8 mouse cellular contexts compared by ENCODE assay signal in genomic region chr9:90700236-90701179, GRCm38 (mm10).
DNase-seq lines count a peak whose midpoint lies in the region; ATAC-seq and TF ChIP-seq lines count a peak whose summit lies in the region.

No protein-coding gene starts in this region.

- H3K9me3 ChIP-seq in kidney, embryonic 16.5 days (ENCODE audit: low read length): no peaks in the 10 kb centered on the region
- no peaks in the 10 kb centered on the region for H3K9me3 ChIP-seq in midbrain, embryonic 11.5 days (ENCODE audit: control insufficient read depth, low read length)
- H3K9me3 ChIP-seq in heart, embryonic 11.5 days (replicated peaks; ENCODE audit: control insufficient read depth, low read length): no peaks in the 10 kb centered on the region

- H3K4me1 ChIP-seq in kidney, embryonic 16.5 days (ENCODE audit: insufficient read depth, low read length): no peaks in the 10 kb centered on the region
- peaks cover 6% of the 10 kb centered on the region; the same call in 1 of the 2 replicates for H3K4me1 ChIP-seq in midbrain, embryonic 11.5 days (ENCODE audit: control insufficient read depth, insufficient read depth, low read length)
- no peaks in the 10 kb centered on the region for H3K4me1 ChIP-seq in heart, embryonic 11.5 days (ENCODE audit: control insufficient read depth, insufficient read depth, low read length)
- no peaks in the 10 kb centered on the region for H3K4me1 ChIP-seq in thymus, adult 2 months (replicated peaks; ENCODE audit: control insufficient read depth, insufficient read depth, low read length)

- 0 out of 2 replicates have a peak, but pooled peaks have one; percentile 57 for ATAC-seq in kidney, embryonic 16.5 days (ENCODE audit: low FRiP score, low TSS enrichment)
- peak; percentile 83 for ATAC-seq in midbrain, embryonic 11.5 days (ENCODE audit: low FRiP score)
- ATAC-seq in heart, embryonic 11.5 days (replicated peaks; ENCODE audit: insufficient number of reproducible peaks, low FRiP score, low TSS enrichment): no peak

- no peak for TF ChIP-seq CTCF in thymus, adult 2 months (IDR thresholded peaks at IDR 0.05; ENCODE audit: borderline replicate concordance, control insufficient read depth, extremely low read depth, insufficient read depth, low read length, poor library complexity)

- H3K9ac ChIP-seq in kidney, embryonic 16.5 days (replicated peaks; ENCODE audit: low read length): no peak overlapping the region
- H3K9ac ChIP-seq in midbrain, embryonic 11.5 days (ENCODE audit: low read length): no peak overlapping the region
- H3K9ac ChIP-seq in heart, embryonic 11.5 days (ENCODE audit: low read depth, low read length): no peak overlapping the region

- WGBS in kidney, embryonic 16.5 days: 44% methylated on average over 7 of the region's 7 CpGs
- 11% methylated on average over 7 of the region's 7 CpGs for whole genome bisulfite sequencing in midbrain, embryonic 11.5 days
- WGBS in heart, embryonic 11.5 days (ENCODE audit: insufficient replicate concordance): 43% methylated on average over 7 of the region's 7 CpGs
- 56% methylated on average over 7 of the region's 7 CpGs for WGBS in thymus, adult 2 months

- H3K27ac ChIP-seq in kidney, embryonic 16.5 days (ENCODE audit: low read length): no peak overlapping the region
- no peak overlapping the region for H3K27ac ChIP-seq in midbrain, embryonic 11.5 days (ENCODE audit: low read depth, low read length)
- H3K27ac ChIP-seq in heart, embryonic 11.5 days (ENCODE audit: low read depth, low read length): no peak overlapping the region
- H3K27ac ChIP-seq in thymus, adult 2 months (ENCODE audit: control insufficient read depth, insufficient read depth, low read length): no peak overlapping the region

- no peaks in the 10 kb centered on the region for H3K36me3 ChIP-seq in kidney, embryonic 16.5 days (ENCODE audit: insufficient read depth, low read length)
- no peaks in the 10 kb centered on the region for H3K36me3 ChIP-seq in midbrain, embryonic 11.5 days (ENCODE audit: control insufficient read depth, insufficient read depth, low read length)
- no peaks in the 10 kb centered on the region for H3K36me3 ChIP-seq in heart, embryonic 11.5 days (ENCODE audit: control insufficient read depth, insufficient read depth, low read length)
- H3K36me3 ChIP-seq in thymus, adult 2 months (ENCODE audit: control insufficient read depth, insufficient read depth, low read length): no peaks in the 10 kb centered on the region

- H3K27me3 ChIP-seq in kidney, embryonic 16.5 days (ENCODE audit: insufficient read depth, low read length): no peaks in the 10 kb centered on the region
- peaks cover 32% of the 10 kb centered on the region for H3K27me3 ChIP-seq in midbrain, embryonic 11.5 days (ENCODE audit: control insufficient read depth, insufficient read depth, low read length)
- no peaks in the 10 kb centered on the region for H3K27me3 ChIP-seq in heart, embryonic 11.5 days (ENCODE audit: control insufficient read depth, insufficient read depth, low read length)
- no peaks in the 10 kb centered on the region for H3K27me3 ChIP-seq in thymus, adult 2 months (ENCODE audit: control insufficient read depth, insufficient read depth, low read length)

- H3K4me2 ChIP-seq in kidney, embryonic 16.5 days (replicated peaks; ENCODE audit: low read depth, low read length): no peak overlapping the region
- H3K4me2 ChIP-seq in midbrain, embryonic 11.5 days: no peak overlapping the region
- H3K4me2 ChIP-seq in heart, embryonic 11.5 days: no peak overlapping the region

- no peak for DNase-seq in kidney, adult 18-20 months
- DNase-seq in Muller cell, postnatal 12 days (ENCODE audit: inconsistent ontology term): peak; percentile 62
- peak; percentile 44 for DNase-seq in embryo, embryonic 9.5 days (ENCODE audit: extremely low spot score)
- DNase-seq in midbrain, embryonic 11.5 days (ENCODE audit: low spot score, missing footprints): peak; percentile 93
- DNase-seq in thymus, adult 2 months: no peak
- no peak for DNase-seq in lung, postnatal 10 days

- no peak overlapping the region for H3K4me3 ChIP-seq in kidney, embryonic 16.5 days (ENCODE audit: low read length)
- H3K4me3 ChIP-seq in midbrain, embryonic 11.5 days (ENCODE audit: low read depth, low read length): no peak overlapping the region
- H3K4me3 ChIP-seq in heart, embryonic 11.5 days (ENCODE audit: low read depth, low read length): no peak overlapping the region
- H3K4me3 ChIP-seq in thymus, adult 2 months (ENCODE audit: control insufficient read depth, insufficient read depth, low read length): no peak overlapping the region

- TF ChIP-seq POLR2A in thymus, adult 2 months (IDR thresholded peaks at IDR 0.05; ENCODE audit: control insufficient read depth, extremely low read depth, insufficient read depth, low read length, poor library complexity): no peak

Comparison
In these comparisons a context has a peak if more than half of its experiments do, and no peak if none do; other contexts are left out.
1. DNase-seq: peak in Muller cell, postnatal 12 days (single experiment), embryo, embryonic 9.5 days (single experiment) and midbrain, embryonic 11.5 days (single experiment); none in kidney, adult 18-20 months (single experiment), thymus, adult 2 months (single experiment) and lung, postnatal 10 days (single experiment).